Mouse (Mus musculus) embryonic facial prominence, embryonic 10.5 days (tissue): ENCODE results near the gene Tmem104. TPM values are rescaled to one million over a fixed set of nuclear protein-coding genes. Genes with fewer than 3 reads are reported as not detected.

Experiments
- microRNA-seq: library from miRNA; unstranded; fragments of <30 nt; microRNA quantifications from one replicate; pipeline ENCODE4, GENCODE M21; 2017
- polyA plus RNA-seq: library from polyadenylated mRNA; unstranded; fragments of >200 nt; fragmentation: Nextera tagmentation; extraction: Ambion mirVana; gene quantifications from 2 replicates; pipeline ENCODE4 v1.2.1, GENCODE M21; 2016

Gene Tmem104
- polyA plus RNA-seq, 1 experiment from 2014 or later = 10.1 TPM

Small RNA genes within 50 kb of the gene (microRNA-seq; reads per million reads assigned to microRNA genes)
- gene Gm25837 = not detected

Other genes starting within 250 kb of the Tmem104 start
- gene Cd300c, start 218.3 kb upstream of the Tmem104 start, polyA plus RNA-seq = not detected in 2 replicates
- gene Cd300ld, start 197.6 kb upstream of the Tmem104 start, polyA plus RNA-seq = 0.05 and 0.13 TPM in 2 replicates
- gene Cd300c2, start 185.6 kb upstream of the Tmem104 start, polyA plus RNA-seq = 0.38 and 0.87 TPM in 2 replicates
- not detected in 2 replicates for gene Cd300ld2, start 171.3 kb upstream of the Tmem104 start, polyA plus RNA-seq
- gene Cd300ld4, start 160.5 kb upstream of the Tmem104 start, polyA plus RNA-seq = not detected in 2 replicates
- gene Cd300ld5, start 149.7 kb upstream of the Tmem104 start, polyA plus RNA-seq = not detected in 2 replicates
- not detected in 2 replicates for gene Cd300ld3, start 139.1 kb upstream of the Tmem104 start, polyA plus RNA-seq
- not detected in 2 replicates for gene Cd300e, start 125.3 kb upstream of the Tmem104 start, polyA plus RNA-seq
- gene Rab37, start 96.1 kb upstream of the Tmem104 start, polyA plus RNA-seq = 1.2 and 2.2 TPM in 2 replicates
- 0.19 TPM in 1 of 2 replicates, not detected in the other for gene Cd300lf, start 53.5 kb upstream of the Tmem104 start, polyA plus RNA-seq
- gene Slc9a3r1, start 24.1 kb upstream of the Tmem104 start, polyA plus RNA-seq = 39.2 and 42.5 TPM in 2 replicates
- 18.2 and 18.4 TPM in 2 replicates for gene Nat9, start 372 bp downstream of the Tmem104 start, polyA plus RNA-seq
- gene Grin2c, start 79.8 kb downstream of the Tmem104 start, polyA plus RNA-seq = 0.06 and 0.07 TPM in 2 replicates
- 17.6 and 18.1 TPM in 2 replicates for gene Fdxr, start 89.6 kb downstream of the Tmem104 start, polyA plus RNA-seq
- 0.27 and 0.62 TPM in 2 replicates for gene Fads6, start 110.2 kb downstream of the Tmem104 start, polyA plus RNA-seq
- not detected in 2 replicates for gene Otop2, start 119.7 kb downstream of the Tmem104 start, polyA plus RNA-seq
- gene Ush1g, start 134.6 kb downstream of the Tmem104 start, polyA plus RNA-seq = 0.04 TPM in 2 replicates
- gene Otop3, start 147.2 kb downstream of the Tmem104 start, polyA plus RNA-seq = not detected in 2 replicates
- 8.6 and 9.6 TPM in 2 replicates for gene Hid1, start 180.3 kb downstream of the Tmem104 start, polyA plus RNA-seq
- gene Cdr2l, start 194.4 kb downstream of the Tmem104 start, polyA plus RNA-seq = 15.6 and 16.4 TPM in 2 replicates
- 221 and 228 TPM in 2 replicates for gene Mrpl58, start 216.3 kb downstream of the Tmem104 start, polyA plus RNA-seq
- 880 and 890 TPM in 2 replicates for gene Atp5h, start 232.5 kb downstream of the Tmem104 start, polyA plus RNA-seq
- gene Kctd2, start 232.6 kb downstream of the Tmem104 start, polyA plus RNA-seq = 14.8 and 17.3 TPM in 2 replicates